Mouse (Mus musculus): ENCODE measurements around the gene Ush1g.

Ush1g gene

DNA sequence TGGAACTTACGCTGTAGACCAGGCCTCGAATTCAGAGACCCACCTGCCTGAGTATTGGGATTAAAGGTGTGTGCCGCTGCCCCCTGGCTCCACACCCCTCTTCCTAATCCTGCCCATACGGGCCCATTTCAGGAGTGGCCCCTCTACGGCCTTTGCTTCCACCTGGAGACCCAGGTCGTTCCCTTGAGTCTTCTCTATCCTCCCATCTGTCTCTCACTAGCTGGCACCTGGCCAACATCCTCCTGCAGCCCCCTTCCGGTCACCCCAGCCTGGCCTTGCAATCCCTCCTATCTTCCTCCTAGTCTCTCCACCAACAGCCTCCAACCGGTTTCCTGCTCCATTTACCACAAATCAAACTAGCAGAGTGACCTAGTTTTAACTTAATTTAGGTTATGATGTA is 32.0 kb downstream of the Ush1g start:
- DNase-seq (ENCODE audit: low spot score in 2 of 2) = no peak

DNA sequence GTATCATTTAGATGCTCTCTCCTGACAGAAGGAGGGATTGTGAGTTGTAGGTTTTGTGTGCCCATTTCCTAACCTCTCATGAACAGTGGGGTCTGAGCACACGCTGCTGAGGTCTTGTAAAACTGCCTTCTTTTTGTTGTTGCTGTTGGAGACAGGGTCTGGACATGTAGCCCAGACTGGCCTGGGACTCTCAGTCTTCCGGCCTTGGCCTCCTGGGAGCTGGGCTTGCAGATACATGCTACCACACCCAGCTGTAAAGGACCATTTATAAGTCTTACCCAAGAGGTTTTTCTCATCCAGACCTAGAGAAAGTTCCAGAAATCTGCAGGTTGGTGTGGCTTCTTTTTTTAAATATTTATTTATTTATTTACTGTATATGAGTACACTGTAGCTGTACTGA is 33.5 kb downstream of the Ush1g start:
- DNase-seq (ENCODE audit: low spot score in 2 of 2) = no peak

DNA sequence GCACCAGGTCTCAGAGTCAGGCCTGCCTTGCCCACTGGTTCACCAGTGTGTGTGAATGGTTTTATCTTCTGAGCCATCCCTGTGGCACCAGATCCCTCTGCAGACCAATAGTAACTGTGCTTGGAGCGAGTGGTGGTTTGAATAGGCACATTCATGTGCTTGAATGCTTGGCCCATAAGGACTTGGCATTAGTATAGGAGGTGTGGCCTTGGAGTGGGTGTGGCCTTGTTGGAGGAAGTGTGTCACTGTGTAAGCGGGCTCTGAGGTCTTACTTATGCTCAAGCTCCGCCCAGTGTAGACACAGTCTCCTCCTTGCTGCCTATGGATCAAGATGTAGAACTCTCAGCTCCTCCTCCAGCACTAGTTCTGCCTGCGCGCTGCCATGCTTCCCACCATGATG is 34.5 kb downstream of the Ush1g start:
- no peak for DNase-seq (ENCODE audit: low spot score in 2 of 2)

DNA sequence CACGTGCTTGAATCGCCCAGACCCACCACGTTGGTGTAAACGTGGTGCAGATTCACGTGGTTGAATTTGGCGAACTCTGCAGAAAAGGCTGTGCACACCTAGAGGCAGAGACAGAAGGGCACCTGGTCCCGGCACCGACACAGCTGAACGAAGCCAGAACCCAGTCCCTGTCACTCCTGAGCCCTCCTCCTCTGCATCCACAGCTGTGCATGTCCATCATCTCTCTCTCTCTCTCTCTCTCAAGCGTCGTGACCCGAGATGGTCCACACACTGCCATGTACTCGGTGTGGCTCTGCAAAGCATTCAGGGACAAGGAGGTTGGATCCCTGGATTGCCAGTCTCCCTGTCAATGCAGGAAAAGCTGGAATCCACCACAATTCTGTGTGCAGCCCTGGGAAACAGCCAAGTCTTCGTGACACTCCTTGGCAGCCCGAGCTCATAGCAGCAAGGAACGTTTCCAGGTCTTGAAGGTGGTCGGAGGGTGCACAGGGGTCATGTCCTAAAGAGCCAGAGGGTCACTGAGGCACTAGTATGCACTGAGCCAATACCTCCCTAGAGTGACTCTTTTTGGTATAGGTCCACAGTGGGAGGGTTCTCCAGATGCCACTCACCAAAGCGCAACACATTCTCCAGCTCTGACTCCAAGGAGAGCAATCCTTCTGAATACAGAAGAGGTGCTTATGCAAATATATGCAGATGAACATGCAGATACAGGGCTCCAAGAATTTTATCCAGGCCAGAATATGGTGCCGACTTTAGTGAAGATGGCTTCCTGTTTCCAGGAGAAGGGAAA is 35.4 kb downstream of the Ush1g start:
- DNase-seq (ENCODE audit: low spot score in 2 of 2) = no peak

DNA sequence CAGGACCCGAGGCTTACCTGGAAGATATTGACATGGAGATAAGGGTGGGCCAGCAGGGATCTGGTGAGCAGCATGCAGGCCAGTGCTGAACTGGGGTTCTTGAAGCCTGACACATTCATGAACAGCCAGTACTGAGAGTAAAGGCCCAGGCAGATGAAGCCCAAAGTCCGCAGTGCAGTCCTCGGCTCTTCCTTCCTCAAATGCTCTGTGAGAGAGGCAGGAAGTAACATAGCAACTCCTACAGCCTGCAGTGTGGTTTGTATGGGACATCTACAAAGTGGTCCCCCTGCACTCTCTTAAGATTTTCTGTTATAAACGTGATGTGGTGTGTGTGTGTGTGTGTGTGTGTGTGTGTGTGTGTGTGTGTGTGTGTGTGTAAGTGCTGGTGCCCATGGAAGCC is 36.6 kb downstream of the Ush1g start:
- no peak for DNase-seq (ENCODE audit: low spot score in 2 of 2)

DNA sequence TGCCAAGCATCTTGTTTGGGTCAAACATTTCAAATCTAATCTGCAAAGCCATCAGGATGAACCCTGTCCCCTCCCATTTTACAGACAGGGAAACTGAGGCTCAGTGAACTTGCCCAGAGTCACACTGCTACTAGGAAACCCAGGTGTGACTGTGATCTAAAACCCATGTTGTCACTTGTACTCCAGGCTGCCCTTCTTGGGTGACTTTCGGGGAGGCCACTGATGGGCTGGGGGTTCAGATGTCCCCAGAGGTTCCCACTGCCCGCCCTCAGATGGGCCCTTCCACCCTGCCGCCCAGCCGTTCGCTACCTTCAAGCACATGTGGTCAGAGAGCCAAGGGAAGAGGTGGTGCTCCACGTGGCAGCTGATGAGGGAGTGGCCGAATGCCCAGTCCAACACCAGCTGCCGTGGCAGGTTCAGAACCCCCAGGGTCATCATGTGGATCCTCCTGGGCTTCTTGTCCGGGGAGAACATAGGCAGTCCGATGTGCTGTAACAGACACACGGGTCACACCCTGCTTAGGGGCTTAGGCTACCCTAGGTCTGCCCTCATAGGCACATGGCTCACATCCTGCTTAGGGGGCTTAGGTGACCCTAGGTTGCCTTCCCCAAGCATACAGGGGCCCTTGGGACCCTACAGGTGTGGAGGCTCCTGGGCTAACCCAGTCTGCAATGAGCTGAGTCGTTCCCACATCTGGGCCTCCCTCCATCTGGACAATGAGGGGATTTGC is 37.8 kb downstream of the Ush1g start:
- no peak for DNase-seq (ENCODE audit: low spot score in 2 of 2)

DNA sequence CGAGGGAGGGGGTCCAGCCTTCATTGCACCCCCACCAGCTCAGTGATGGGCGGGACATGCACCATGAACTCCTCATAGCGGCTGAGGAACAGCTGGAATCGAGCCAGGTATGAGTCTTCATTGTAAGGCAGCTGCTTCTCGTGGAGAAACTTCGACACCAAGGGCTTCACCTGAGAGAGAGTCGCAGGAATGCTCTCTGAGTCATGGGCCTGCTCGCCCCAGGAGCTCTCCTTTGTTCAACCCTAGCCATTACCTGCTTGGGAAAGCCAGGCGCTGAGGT is 38.4 kb downstream of the Ush1g start:
- DNase-seq (ENCODE audit: low spot score in 2 of 2) = no peak

DNA sequence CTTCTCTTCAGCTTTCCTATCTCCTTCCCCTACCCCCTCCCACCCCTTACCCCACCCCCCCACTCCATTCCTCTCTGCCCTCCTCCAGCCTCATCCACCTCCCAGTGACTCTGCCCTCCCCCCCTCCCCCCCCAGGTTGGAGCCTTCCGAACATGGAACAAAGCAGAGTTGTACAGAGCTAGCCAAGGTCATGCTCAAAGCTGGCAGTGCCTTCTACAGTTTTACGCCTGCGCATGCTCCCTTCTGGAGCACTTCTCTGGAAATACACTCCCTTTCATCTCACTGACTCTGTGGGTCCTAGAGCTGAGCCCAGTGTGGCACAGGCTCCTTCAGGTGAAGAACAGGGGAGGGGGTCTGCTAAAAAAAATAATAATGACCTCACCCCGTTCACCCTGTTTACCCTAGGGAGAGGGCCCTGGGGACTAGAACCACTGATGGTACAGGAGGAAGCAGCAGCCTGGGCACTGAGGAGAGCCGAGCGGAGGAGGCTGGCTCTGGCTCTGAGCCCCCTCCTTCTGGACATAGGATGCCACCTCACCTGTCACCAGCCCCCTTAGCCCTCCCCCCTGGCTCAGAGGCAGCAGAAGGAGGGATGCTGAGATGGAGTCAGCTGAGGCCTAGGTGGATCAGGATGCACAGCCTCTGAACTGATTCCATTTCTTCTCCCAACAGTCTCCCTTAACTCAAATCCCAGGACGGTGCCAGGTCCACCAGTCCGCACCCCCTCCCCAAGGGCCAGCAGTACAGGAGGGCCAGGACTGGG is 38.9 kb downstream of the Ush1g start:
- no peak for DNase-seq (ENCODE audit: low spot score in 2 of 2)

DNA sequence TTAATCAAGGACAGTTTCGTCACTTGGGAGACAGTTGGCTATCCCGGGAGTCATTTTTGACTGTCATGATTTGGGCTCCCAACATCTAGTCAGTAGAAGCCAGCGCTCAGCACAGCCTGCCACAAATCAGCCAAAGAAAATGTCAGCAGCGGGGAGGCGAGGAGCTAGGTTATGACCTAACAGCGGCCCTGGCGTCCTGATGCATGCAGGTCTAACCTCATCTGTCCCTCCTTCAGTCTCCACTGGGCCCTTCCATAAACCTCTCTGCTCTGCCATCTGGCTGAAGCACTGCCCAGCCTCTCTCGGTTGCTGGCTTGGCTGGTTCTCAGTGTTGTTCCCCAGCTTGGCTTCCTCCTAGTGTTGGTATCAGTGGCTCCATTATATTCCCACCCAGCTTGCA is 39.5 kb downstream of the Ush1g start:
- no peak for DNase-seq (ENCODE audit: low spot score in 2 of 2)

DNA sequence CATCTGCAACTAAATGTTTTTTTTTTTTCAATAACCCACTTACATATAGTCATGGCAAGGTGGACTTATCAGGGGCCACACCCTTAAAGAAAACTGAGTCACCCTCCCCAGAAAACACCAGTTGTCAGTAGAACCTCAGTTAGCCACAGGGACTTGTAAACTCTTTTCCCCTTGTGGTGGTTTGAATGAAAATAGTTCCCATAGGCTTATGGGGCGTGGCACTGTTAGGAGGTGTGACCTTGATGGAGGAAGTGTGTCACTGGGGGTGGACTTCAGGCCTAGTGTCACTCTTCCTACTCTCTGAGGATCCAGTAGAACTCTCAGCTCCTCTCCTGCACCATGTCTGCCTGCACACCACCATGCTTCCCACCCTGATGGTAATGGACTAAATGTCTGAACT is 42.1 kb downstream of the Ush1g start:
- no peak for DNase-seq (ENCODE audit: low spot score in 2 of 2)

DNA sequence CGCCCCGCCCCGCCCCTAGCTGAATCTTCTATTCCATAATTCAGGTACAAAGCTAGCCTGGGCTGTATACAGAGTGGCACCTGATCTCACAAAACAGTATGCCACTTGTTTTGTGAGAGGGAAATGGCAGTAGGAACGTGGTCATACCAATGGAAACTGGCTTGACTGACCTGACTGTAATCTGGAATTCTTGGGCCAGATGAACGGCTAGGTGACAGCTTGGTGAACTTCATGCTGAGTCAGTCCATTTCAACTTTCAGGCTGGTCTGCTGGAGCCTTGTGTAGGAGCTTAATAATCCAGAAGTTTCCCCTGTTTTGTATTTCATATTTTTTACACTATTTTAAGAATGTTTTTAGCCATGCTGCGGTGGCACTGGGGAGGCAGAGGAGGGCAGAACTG is 43.7 kb downstream of the Ush1g start:
- DNase-seq (ENCODE audit: low spot score in 2 of 2) = no peak

DNA sequence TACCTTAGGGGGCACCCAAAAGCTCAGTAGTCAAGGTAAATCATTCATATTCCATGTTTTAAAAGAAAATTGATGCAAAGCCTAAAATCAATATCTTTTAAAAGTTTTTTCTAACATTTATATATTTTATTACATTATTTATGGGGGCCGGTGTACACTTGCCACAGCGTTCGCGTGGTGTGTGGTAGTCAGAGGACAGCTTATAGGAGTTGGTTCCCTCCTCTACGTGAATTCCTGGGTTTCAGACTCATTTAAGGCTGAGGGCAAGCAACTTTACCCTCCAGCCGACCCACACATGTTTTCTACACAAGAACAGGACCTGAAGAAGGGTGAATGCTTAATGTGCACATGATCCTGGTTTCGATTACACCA is 44.3 kb downstream of the Ush1g start:
- DNase-seq (ENCODE audit: low spot score in 2 of 2) = no peak

DNA sequence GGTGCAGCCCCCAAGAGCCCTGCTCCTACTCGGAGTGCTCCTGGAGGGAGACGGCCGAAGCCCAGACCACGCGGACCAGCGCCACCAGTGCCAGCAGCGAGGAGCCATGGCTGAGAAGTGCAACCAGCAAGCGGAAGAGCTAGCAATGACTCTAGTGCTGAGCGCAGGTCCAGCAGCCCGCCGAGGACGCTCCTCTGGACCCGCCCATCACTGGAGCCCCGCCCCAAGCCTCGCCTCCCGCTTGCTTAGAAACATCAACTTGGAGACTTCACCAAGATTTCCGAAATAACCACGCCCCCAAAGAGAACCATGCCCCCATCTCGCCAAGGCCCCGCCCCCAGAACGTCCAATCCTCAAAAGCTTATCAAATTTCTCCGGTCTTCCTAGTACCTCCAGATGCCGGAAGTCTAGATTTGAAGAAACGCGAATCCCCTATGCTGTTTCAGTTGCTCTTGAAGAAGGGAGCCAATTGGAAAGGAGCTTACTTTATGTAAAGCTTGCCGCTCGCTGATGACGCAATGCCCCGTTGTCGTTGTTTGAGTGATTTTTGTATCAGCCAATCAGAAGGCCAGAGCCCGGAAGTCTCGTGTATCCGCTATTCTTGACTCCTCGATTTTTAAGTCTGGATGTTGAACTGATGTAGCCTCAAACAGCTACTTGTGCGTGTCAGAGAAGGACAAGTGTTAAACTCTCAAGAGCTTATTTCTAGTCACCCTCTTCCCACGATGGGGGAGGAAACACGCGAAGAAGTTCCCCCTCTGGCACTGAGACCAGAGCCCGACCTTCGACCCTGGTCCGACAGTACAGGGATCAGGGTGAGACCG is 44.8 kb downstream of the Ush1g start, which contains the start of gene Fdxr:
Gene Fdxr, minus strand, starts transcription at position 271 of the 824 bp plus-strand sequence.
- DNase-seq (ENCODE audit: low spot score in 2 of 2) = peak; percentile 99 to 100

DNA sequence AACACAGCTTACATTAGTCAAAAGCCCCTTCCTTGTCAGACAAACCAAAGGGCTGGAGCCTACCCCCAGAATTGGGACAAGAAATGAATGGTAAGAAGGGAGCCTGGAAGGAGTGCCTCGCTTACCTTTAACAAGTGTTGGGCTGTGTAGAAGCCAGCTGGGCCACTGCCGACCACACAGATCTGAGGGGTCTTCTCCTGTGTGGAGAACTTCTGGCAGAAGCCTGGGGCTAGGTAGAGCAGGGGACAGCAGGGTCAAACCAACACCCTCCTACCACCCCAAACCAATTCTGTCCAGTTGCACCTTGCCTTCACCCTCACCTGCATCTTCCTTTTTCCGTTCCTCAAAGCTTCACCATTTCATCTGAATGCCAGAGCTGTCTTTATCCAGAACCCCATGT is 45.9 kb downstream of the Ush1g start:
- no peak for DNase-seq (ENCODE audit: low spot score in 2 of 2)

DNA sequence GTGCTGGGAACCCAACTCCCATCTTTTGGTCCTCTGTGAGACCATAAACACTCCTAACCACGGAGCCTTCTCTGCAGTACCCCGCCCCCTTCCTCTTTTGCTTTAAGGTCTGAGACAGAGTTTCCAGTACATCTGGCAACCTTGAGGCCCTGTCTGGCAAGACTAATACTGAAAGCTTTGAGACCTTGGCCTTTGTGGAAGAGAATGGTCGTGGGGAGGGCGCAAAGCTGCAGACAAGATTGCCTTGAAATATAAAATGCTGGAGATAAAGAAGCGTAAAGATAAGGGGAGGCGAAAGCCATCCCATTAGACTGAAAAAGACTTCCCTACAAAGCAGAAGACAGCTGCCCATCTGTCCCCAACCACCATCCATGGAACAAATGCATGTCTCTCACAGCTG is 46.3 kb downstream of the Ush1g start:
- no peak for DNase-seq (ENCODE audit: low spot score in 2 of 2)

DNA sequence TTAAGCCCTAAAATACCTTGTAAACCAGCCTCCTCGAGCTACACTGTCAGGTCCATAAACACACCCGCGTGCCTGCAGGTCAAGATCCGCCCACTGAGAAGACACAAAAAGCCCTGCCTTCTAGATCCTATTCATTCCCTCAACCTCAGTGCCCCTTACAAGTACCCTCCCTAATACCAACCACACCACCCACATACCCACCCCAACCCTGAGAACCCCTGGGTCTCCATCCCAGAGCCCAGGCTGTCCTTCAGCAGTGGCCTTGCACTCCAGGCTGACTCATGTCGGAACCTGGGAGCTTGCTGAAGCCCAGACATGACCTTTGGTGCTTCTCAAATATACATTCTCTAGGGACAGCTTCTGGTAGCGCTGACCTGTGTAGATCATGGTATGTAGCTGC is 47.1 kb downstream of the Ush1g start:
- no peak for DNase-seq (ENCODE audit: low spot score in 2 of 2)

DNA sequence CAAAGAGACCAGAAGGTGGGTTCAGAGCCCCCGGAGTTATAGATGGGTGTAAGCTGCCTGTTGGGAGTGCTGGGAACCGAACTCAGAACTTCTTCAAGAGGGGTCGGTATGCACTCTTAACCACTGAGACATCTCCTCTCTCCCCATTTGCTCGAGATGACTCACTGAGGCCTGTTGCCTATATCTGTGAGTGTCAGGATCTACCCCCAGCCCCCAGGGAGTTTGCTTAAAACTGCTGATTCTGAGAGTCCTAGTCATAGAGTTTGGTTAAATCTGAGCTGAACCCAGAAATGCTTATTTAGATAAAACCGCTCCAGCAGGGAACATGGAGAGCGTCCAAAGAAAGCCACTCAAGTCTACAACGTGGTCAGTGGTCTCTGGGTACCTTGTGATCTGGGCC is 47.7 kb downstream of the Ush1g start:
- no peak for DNase-seq (ENCODE audit: low spot score in 2 of 2)

DNA sequence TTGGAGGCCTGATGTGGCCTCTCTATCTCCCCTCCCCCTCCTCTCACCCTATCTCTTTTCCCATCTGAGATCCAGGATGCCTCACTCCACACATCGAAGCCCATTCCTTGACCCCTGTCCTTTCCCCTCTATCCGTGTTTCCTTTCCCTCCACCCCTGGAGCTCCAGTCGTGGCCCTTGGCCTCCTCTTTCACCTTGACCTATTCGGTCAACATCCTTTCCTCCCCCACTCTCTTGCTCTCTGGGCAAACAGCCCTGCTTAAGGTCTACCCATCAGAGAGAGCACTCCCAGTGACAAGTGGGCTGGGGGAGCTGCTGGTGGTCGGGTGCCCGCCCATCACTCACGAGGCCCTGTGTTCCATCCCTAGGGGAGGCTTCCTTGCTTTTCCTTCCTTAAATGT is 48.1 kb downstream of the Ush1g start:
- DNase-seq (ENCODE audit: low spot score in 2 of 2) = no peak

DNA sequence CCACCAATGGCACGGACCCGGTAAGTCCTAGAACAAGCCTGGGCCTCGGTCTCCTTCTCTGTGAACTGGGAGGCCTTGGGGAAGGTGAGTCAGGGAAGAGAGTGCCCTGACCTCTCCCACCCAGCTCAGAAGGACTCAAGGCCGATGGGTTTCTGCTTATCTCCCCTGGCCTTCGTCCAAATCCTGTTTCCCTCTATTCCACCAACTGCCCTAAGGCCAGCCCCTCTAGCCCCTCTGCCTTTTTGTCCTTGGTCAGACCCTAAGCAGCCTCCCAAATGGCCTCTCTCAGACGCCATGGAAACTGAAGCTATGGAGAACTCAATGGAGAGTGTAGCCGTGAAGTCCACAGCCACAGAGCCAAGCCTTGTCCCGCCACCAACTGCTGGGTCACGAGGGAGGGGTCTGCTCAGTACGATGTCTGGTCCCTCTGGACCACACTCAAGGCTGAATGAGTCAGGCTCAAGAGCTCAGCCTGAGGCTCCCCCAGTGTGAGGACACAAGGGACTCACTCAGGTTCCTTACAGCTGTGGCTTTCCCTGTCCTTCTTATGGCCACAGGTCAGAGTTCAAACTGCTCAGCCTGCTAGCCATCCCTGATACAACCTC is 48.8 kb downstream of the Ush1g start:
- DNase-seq (ENCODE audit: low spot score in 2 of 2) = no peak

DNA sequence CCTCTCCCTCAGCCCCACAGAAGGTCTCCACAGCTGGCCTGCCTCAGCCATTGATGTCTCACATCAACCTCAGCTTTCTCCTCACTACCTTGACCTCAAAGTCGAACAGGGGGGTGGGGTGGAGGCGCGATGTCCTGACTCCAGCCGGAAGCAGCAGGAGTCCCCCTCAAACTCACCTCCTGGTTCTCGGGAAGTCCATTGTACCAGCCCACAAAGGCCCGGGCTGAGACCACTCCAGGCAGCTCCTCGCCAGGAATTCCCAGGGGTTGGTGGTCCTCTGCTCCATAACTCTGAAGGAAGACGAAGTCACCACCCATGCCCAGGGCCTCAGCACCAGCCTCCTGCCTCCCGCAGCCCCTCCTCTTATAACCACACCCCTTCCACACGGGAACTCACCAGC is 50.4 kb downstream of the Ush1g start:
- no peak for DNase-seq (ENCODE audit: low spot score in 2 of 2)

DNA sequence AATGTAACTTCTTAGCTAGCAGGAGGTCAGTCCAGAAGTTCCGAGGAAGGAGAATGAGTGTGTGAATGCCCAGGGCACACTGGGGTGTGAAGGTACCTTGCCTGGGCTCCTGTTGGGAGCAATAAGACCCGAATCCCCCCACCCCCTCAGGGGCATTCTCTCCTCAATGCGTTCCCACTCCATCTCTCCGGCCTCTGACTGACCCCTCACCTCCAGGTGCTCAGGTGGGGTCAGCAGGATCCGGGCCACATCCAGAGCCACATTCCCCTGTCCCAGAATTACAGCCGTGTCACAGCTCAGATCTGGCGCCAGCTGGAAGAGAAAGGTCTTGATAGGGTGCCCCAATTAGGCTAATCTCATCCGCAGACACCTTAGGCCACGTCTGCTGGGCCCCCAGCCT is 50.8 kb downstream of the Ush1g start:
- DNase-seq (ENCODE audit: low spot score in 2 of 2) = no peak

Measured in natural killer cell, adult 2 months (primary cell).